Mouse (Mus musculus) liver, adult 2 months (tissue): ENCODE measurements around the gene Wbp2.

Experiments used
- CTCF ChIP-seq: fragments of 200-500 bp; IDR thresholded peaks from 2 replicates; pipeline ENCODE4 v1.5.1; 2011; ENCODE audit warnings: low read depth, low read length, control low read depth
- POLR2A ChIP-seq: fragments of 200-500 bp; IDR thresholded peaks from 2 replicates; pipeline ENCODE4 v1.6.1; 2011; ENCODE audit warnings: low read length, control low read depth; ENCODE audit not compliant: insufficient read depth; ENCODE audit errors: extremely low read depth

GRCm38 (mm10) chr11:116040593-116040992 is 46.2 kb downstream of the Wbp2 start:
- TF ChIP-seq POLR2A: no peak
- TF ChIP-seq CTCF: no peak
